Mouse (Mus musculus) heart, adult 2 months (tissue): ENCODE results near the gene Tldc1. TPM values are rescaled to one million over a fixed set of nuclear protein-coding genes. Genes with fewer than 3 reads are reported as not detected.

Experiments used
- DNase-seq, 2 experiments: peaks; one replicate each; pipeline ENCODE4 v3.0.0; 2021
- H3K27ac ChIP-seq: fragments of 200-600 bp; 2 replicates; pipeline ENCODE4 v1.8.1; 2022
- H3K27me3 ChIP-seq: fragments of 200-500 bp; 2 replicates; pipeline ENCODE4 v1.6.1; 2012; ENCODE audit warnings: mild to moderate bottlenecking, low read length, inconsistent platforms, mixed read lengths; ENCODE audit not compliant: control insufficient read depth, insufficient read depth
- H3K36me3 ChIP-seq: fragments of 200-500 bp; 2 replicates; pipeline ENCODE4 v1.6.1; 2012; ENCODE audit warnings: low read length, inconsistent platforms; ENCODE audit not compliant: control insufficient read depth, insufficient read depth
- H3K4me1 ChIP-seq: fragments of 200-500 bp; 2 replicates; pipeline ENCODE4 v1.6.1; 2011; ENCODE audit warnings: low read length; ENCODE audit not compliant: control insufficient read depth, insufficient read depth
- H3K4me3 ChIP-seq: fragments of 200-600 bp; 2 replicates; pipeline ENCODE4 v1.8.1; 2022
- H3K79me2 ChIP-seq: fragments of 200-500 bp; replicated peaks from 2 replicates; pipeline ENCODE4 v1.6.1; 2012; ENCODE audit warnings: mild to moderate bottlenecking, inconsistent platforms, low read length, moderate library complexity, mixed read lengths; ENCODE audit not compliant: control insufficient read depth, insufficient read depth
- H3K9ac ChIP-seq: fragments of 200-500 bp; 2 replicates; pipeline ENCODE4 v1.6.1; 2012; ENCODE audit warnings: low read depth, mild to moderate bottlenecking, control low read depth, inconsistent platforms, low read length, mixed read lengths
- CTCF ChIP-seq: fragments of 200-600 bp; IDR thresholded peaks from 2 replicates; pipeline ENCODE4 v1.8.1; 2022; ENCODE audit warnings: antibody characterized with exemption, mild to moderate bottlenecking, moderate library complexity
- EP300 ChIP-seq: fragments of 200-500 bp; IDR thresholded peaks from 2 replicates; pipeline ENCODE4 v1.6.1; 2011; ENCODE audit warnings: low read depth, low read length, control low read depth; ENCODE audit not compliant: insufficient read depth
- POLR2A ChIP-seq: fragments of 200-500 bp; IDR thresholded peaks from 2 replicates; pipeline ENCODE4 v1.6.1; 2011; ENCODE audit warnings: mild to moderate bottlenecking, low read depth, low read length, control low read depth; ENCODE audit not compliant: insufficient read depth
- WGBS: fragments of 180-500 bp; shearing (Covaris S2); methylation state at CpG from one replicate; pipeline ENCODE4 v1.1.7; 2018; 5-methylcytosine and 5-hydroxymethylcytosine counted together
- intact Hi-C: fragments of 180-260 bp; cut with DNase I; formaldehyde crosslinking; loops from one replicate; pipeline ENCODE4 v1.15.1; 2025
- polyA plus RNA-seq: library from polyadenylated mRNA; depleted of rRNA; stranded (reverse); fragments of >200 nt; gene quantifications from 2 replicates; pipeline ENCODE4 v1.2.3, GENCODE M21; 2012
- total RNA-seq, 2 experiments: library from RNA; stranded (reverse); gene quantifications; 2 replicates each; pipeline ENCODE4 v1.2.3; 2021

Gene Tldc1
- total and polyA plus RNA-seq, 3 experiments, result 11.3 to 14.6 (median 11.3) TPM

- intact Hi-C loops, result no loop called here
- WGBS, result 78% methylated on average over 4 of the region's 4 CpGs
- H3K27me3 ChIP-seq, result no peaks in the 10 kb centered on the region
- no peaks in the 10 kb centered on the region for H3K36me3 ChIP-seq
- no peaks in the 10 kb centered on the region for H3K4me1 ChIP-seq
- no peak overlapping the region for H3K4me3 ChIP-seq
- H3K9ac ChIP-seq, result no peak overlapping the region
- no peaks in the 10 kb centered on the region for H3K79me2 ChIP-seq
- TF ChIP-seq EP300, result no peak
- no peak for TF ChIP-seq CTCF
- TF ChIP-seq POLR2A, result no peak
- no peak for DNase-seq
- H3K27ac ChIP-seq, result no peak overlapping the region
These were observed 29.5 kb upstream of the Tldc1 start for GRCm38 (mm10) chr8:119807687-119808086.

- no peak overlapping the region for H3K4me3 ChIP-seq
- no peak overlapping the region for H3K27ac ChIP-seq
- 39% methylated on average over 14 of the region's 14 CpGs for WGBS
- H3K79me2 ChIP-seq, result no peaks in the 10 kb centered on the region
- no peaks in the 10 kb centered on the region for H3K36me3 ChIP-seq
- no peak overlapping the region for H3K9ac ChIP-seq
- H3K27me3 ChIP-seq, result no peaks in the 10 kb centered on the region
- DNase-seq, result no peak
- H3K4me1 ChIP-seq, result no peaks in the 10 kb centered on the region
- TF ChIP-seq CTCF, result no peak
- no peak for TF ChIP-seq EP300
- TF ChIP-seq POLR2A, result no peak
- intact Hi-C loops, result no loop called here
These were observed 28.4 kb upstream of the Tldc1 start for GRCm38 (mm10) chr8:119806422-119807263.

- no peak for TF ChIP-seq EP300
- TF ChIP-seq CTCF, result no peak
- no peak for TF ChIP-seq POLR2A
- Histone ChIP-seq H3K27ac (no peak overlapping the region), H3K9ac (no peak overlapping the region), H3K36me3 (no peaks in the 10 kb centered on the region), H3K4me1 (no peaks in the 10 kb centered on the region), H3K4me3 (no peak overlapping the region), H3K27me3 (no peaks in the 10 kb centered on the region), H3K79me2 (no peaks in the 10 kb centered on the region)
- no peak for DNase-seq
- WGBS, result 71% methylated on average over 8 of the region's 8 CpGs
- intact Hi-C loops, result no loop called here
These were observed 27.1 kb upstream of the Tldc1 start for GRCm38 (mm10) chr8:119805275-119805674.

GRCm38 (mm10) chr8:119802592-119802991, 24.4 kb upstream of the Tldc1 start:
- TF ChIP-seq EP300 (no peak), POLR2A (no peak), CTCF (peak; percentile 61)
- H3K9ac ChIP-seq, result no peak overlapping the region
- no peak overlapping the region for H3K4me3 ChIP-seq
- intact Hi-C loops, result no loop called here
- H3K27me3 ChIP-seq, result no peaks in the 10 kb centered on the region
- DNase-seq, result no peak
- no peaks in the 10 kb centered on the region for H3K79me2 ChIP-seq
- no peaks in the 10 kb centered on the region; the same call in 1 of the 2 replicates for H3K4me1 ChIP-seq
- WGBS, result 96% methylated on average over 1 of the region's 1 CpGs
- no peak overlapping the region for H3K27ac ChIP-seq
- no peaks in the 10 kb centered on the region for H3K36me3 ChIP-seq

GRCm38 (mm10) chr8:119801168-119801567, 23.0 kb upstream of the Tldc1 start:
- Histone ChIP-seq H3K4me3 (no peak overlapping the region), H3K27me3 (no peaks in the 10 kb centered on the region), H3K36me3 (no peaks in the 10 kb centered on the region), H3K27ac (no peak overlapping the region), H3K9ac (no peak overlapping the region), H3K4me1 (no peaks in the 10 kb centered on the region; the same call in 1 of the 2 replicates), H3K79me2 (no peaks in the 10 kb centered on the region)
- TF ChIP-seq CTCF, result no peak
- no peak for TF ChIP-seq EP300
- no peak for TF ChIP-seq POLR2A
- intact Hi-C loops, result no loop called here
- DNase-seq, result no peak
- 29% methylated on average over 4 of the region's 4 CpGs for WGBS

- Histone ChIP-seq H3K36me3 (no peaks in the 10 kb centered on the region), H3K27me3 (no peaks in the 10 kb centered on the region), H3K79me2 (no peaks in the 10 kb centered on the region), H3K9ac (no peak overlapping the region), H3K4me1 (no peaks in the 10 kb centered on the region; the same call in 1 of the 2 replicates), H3K4me3 (no peak overlapping the region), H3K27ac (peak overlapping the region; percentile 26)
- TF ChIP-seq CTCF, result no peak
- TF ChIP-seq POLR2A, result no peak
- no peak for TF ChIP-seq EP300
- intact Hi-C loops, result no loop called here
- DNase-seq, result peak in 1 of 2 experiments; percentile 51
- WGBS, result 54% methylated on average over 2 of the region's 2 CpGs
These were observed 20.7 kb upstream of the Tldc1 start for GRCm38 (mm10) chr8:119798965-119799264.
